ENCODE assay signal across 8 mouse cellular contexts in the genomic region with DNA sequence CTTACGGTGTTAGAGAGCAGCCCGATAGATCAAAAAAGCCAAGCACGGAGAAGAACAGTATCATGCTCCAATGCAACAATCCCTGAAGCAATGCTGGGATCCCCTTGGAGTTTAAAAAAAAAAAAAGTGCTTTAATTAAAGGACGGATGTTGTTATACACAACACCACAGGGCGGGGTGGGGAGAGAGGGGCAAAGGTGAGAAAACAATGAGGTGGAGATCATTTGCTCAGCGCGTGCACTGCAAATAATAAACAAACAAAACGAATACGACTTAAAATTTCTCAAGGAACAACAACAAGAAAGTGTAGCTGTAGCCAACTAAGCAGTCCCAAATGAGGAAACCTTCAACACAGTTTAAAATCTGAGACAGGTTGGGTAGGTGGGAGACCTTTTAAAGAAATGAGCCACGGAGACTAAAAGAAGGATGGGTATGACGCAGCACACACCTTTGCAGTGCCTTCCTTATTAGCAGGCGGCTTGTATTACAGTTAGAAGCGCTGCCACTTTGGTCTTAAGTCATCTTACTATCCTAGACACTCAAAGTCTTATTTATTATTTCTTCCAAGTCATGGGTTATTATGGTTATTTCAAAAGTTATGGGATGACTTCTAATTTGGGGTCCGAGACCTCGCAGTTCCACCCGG. TPM values are rescaled to one million over a fixed set of nuclear protein-coding genes. Genes with fewer than 3 reads are reported as not detected.
A peak's percentile ranks its signal among the peaks of the same experiment; 100 is the strongest.
DNase-seq lines count a peak whose midpoint lies in the region; ATAC-seq and TF ChIP-seq lines count a peak whose summit lies in the region.

No protein-coding gene starts in this region.

- DNase-seq in heart, embryonic 10.5 days (ENCODE audit: low spot score), result no peak
- no peak for DNase-seq in heart, postnatal 14 days
- no peak for DNase-seq in MEL (ENCODE audit: low read depth, low spot score)
- no peak for DNase-seq in heart, postnatal 0 days (ENCODE audit: low spot score)
- peak in 1 of 3 experiments; percentile 10 for DNase-seq in liver, embryonic 14.5 days (ENCODE audit: low read depth in 3 of 3, low spot score in 3 of 3)
- DNase-seq in spleen, postnatal 14 days (ENCODE audit: low spot score in 2 of 2), result no peak
- no peak for DNase-seq in left cerebral cortex, postnatal 10 days (ENCODE audit: extremely low spot score in 1 of 2, low spot score in 2 of 2)

- WGBS in heart, embryonic 10.5 days, result 9% methylated on average over 16 of the region's 16 CpGs
- WGBS in heart, postnatal 0 days, result 9% methylated on average over 16 of the region's 16 CpGs
- 13% methylated on average over 16 of the region's 16 CpGs for WGBS in liver, embryonic 14.5 days (ENCODE audit: insufficient replicate concordance)

- H3K9ac ChIP-seq in MEL (ENCODE audit: control insufficient read depth, low read depth, low read length, poor library complexity, severe bottlenecking), result peak overlapping the region; percentile 88
- peak overlapping the region; percentile 67 for H3K9ac ChIP-seq in heart, postnatal 0 days (replicated peaks; ENCODE audit: low read depth, low read length)
- peak overlapping the region; percentile 78 for H3K9ac ChIP-seq in liver, embryonic 14.5 days (replicated peaks)

- 0 out of 4 replicates have a peak, but pooled peaks of 1 of the 2 experiments have one; percentile 11 for TF ChIP-seq EP300 in MEL (IDR thresholded peaks at IDR 0.05; ENCODE audit: low read depth in 1 of 2, low read length in 2 of 2)
- no peak for TF ChIP-seq EP300 in heart, postnatal 0 days (IDR thresholded peaks at IDR 0.05; ENCODE audit: low read depth)
- TF ChIP-seq EP300 in liver, embryonic 14.5 days (IDR thresholded peaks at IDR 0.05; ENCODE audit: low read depth), result no peak

- H3K27me3 ChIP-seq in heart, embryonic 10.5 days (ENCODE audit: insufficient read depth, poor library complexity, severe bottlenecking), result no peaks in the 10 kb centered on the region
- H3K27me3 ChIP-seq in MEL (ENCODE audit: control insufficient read depth in 1 of 2, insufficient read depth in 2 of 2, low read length in 2 of 2), result no peaks in the 10 kb centered on the region
- H3K27me3 ChIP-seq in heart, postnatal 0 days (ENCODE audit: control insufficient read depth, insufficient read depth, low read length), result no peaks in the 10 kb centered on the region
- no peaks in the 10 kb centered on the region for H3K27me3 ChIP-seq in liver, embryonic 14.5 days (ENCODE audit: control insufficient read depth, insufficient read depth, low read length)

- no peak for TF ChIP-seq CTCF in MEL (IDR thresholded peaks at IDR 0.05 in 2 of 3, conservative IDR thresholded peaks at IDR 0.05 in 1 of 3; ENCODE audit: control insufficient read depth in 1 of 3, insufficient read depth in 1 of 3, low read depth in 2 of 3, low read length in 3 of 3, poor library complexity in 1 of 3, severe bottlenecking in 1 of 3)
- no peak for TF ChIP-seq CTCF in heart, postnatal 0 days (IDR thresholded peaks at IDR 0.05; ENCODE audit: low read depth)
- TF ChIP-seq CTCF in liver, embryonic 14.5 days (IDR thresholded peaks at IDR 0.05; ENCODE audit: low read depth), result no peak

- peaks cover 28% of the 10 kb centered on the region for H3K79me2 ChIP-seq in MEL (ENCODE audit: control insufficient read depth, insufficient read depth, low read length, poor library complexity)

- peak overlapping the region; percentile 83 for H3K4me2 ChIP-seq in heart, postnatal 0 days (ENCODE audit: low read depth, low read length)
- peak overlapping the region; percentile 88 for H3K4me2 ChIP-seq in liver, embryonic 14.5 days (ENCODE audit: low read depth)

- TF ChIP-seq RAD21 in MEL (IDR thresholded peaks at IDR 0.05; ENCODE audit: low read depth, low read length), result no peak

- no peak for TF ChIP-seq POLR2A in MEL (IDR thresholded peaks at IDR 0.05; ENCODE audit: control insufficient read depth in 1 of 2, insufficient read depth in 1 of 2, low read depth in 1 of 2, low read length in 2 of 2, poor library complexity in 1 of 2)

- H3K4me3 ChIP-seq in heart, embryonic 10.5 days, result peak overlapping the region; percentile 98
- H3K4me3 ChIP-seq in MEL (ENCODE audit: control insufficient read depth in 1 of 2, insufficient read depth in 1 of 2, low read depth in 2 of 2, low read length in 2 of 2), result peak overlapping the region; percentile 91 to 97
- H3K4me3 ChIP-seq in heart, postnatal 0 days (ENCODE audit: low read depth, low read length), result peak overlapping the region; percentile 78
- peak overlapping the region; percentile 80 to 97 for H3K4me3 ChIP-seq in liver, embryonic 14.5 days (ENCODE audit: insufficient read depth in 1 of 2, low read depth in 2 of 2, low read length in 2 of 2)

- H3K27ac ChIP-seq in heart, embryonic 10.5 days, result peak overlapping the region; percentile 95
- H3K27ac ChIP-seq in MEL (ENCODE audit: control insufficient read depth, low read depth, low read length), result peak overlapping the region; percentile 36
- peak overlapping the region; percentile 87 for H3K27ac ChIP-seq in heart, postnatal 0 days (ENCODE audit: low read depth)
- peak overlapping the region; percentile 59 for H3K27ac ChIP-seq in liver, embryonic 14.5 days

- intact Hi-C loops in heart, postnatal 14 days (cut with DNase I), result loop anchor here (1.0 kb wide), 1 partner anchor 26 kb away; a partner anchor contains a TSS
- intact Hi-C loops in left cerebral cortex, postnatal 10 days (cut with DNase I), result no loop called here

- H3K4me1 ChIP-seq in heart, embryonic 10.5 days, result peaks cover 17% of the 10 kb centered on the region
- H3K4me1 ChIP-seq in MEL (ENCODE audit: control insufficient read depth in 1 of 2, insufficient read depth in 2 of 2, low read length in 2 of 2), result peaks cover 4% of the 10 kb centered on the region in 2 experiments; a peak in 3 of 4 replicates
- peaks cover 12% of the 10 kb centered on the region for H3K4me1 ChIP-seq in heart, postnatal 0 days (ENCODE audit: control insufficient read depth, insufficient read depth)
- peaks cover 3 to 6% of the 10 kb centered on the region in 2 experiments; a peak in 3 of 4 replicates for H3K4me1 ChIP-seq in liver, embryonic 14.5 days (replicated peaks; ENCODE audit: control insufficient read depth in 2 of 2, insufficient read depth in 2 of 2, low read length in 1 of 2)

- no peak for ATAC-seq in heart, postnatal 0 days (ENCODE audit: insufficient read depth, low read depth)
- ATAC-seq in liver, embryonic 14.5 days (ENCODE audit: insufficient read depth), result peak; percentile 64
- no peak for ATAC-seq in monocyte, adult 5-6 weeks (replicated peaks; ENCODE audit: insufficient number of reproducible peaks, low FRiP score, low TSS enrichment, poor library complexity, severe bottlenecking)

- peaks cover 36% of the 10 kb centered on the region for H3K36me3 ChIP-seq in heart, embryonic 10.5 days
- peaks cover 9 to 14% of the 10 kb centered on the region in 2 experiments for H3K36me3 ChIP-seq in MEL (ENCODE audit: control insufficient read depth in 1 of 2, insufficient read depth in 2 of 2, low read length in 2 of 2)
- H3K36me3 ChIP-seq in heart, postnatal 0 days (replicated peaks; ENCODE audit: control insufficient read depth, insufficient read depth, low read length), result peaks cover 16% of the 10 kb centered on the region
- peaks cover 7% of the 10 kb centered on the region for H3K36me3 ChIP-seq in liver, embryonic 14.5 days (replicated peaks; ENCODE audit: control insufficient read depth, insufficient read depth, low read depth)

- no peaks in the 10 kb centered on the region for H3K9me3 ChIP-seq in heart, embryonic 10.5 days
- no peaks in the 10 kb centered on the region for H3K9me3 ChIP-seq in MEL (replicated peaks; ENCODE audit: insufficient read depth, low read length)
- no peaks in the 10 kb centered on the region for H3K9me3 ChIP-seq in heart, postnatal 0 days (replicated peaks; ENCODE audit: control insufficient read depth, low read length)
- H3K9me3 ChIP-seq in liver, embryonic 14.5 days (ENCODE audit: control insufficient read depth, low read length), result no peaks in the 10 kb centered on the region

RNA-seq across cellular contexts. Expression of a gene that starts 0.6 kb away (rescaled TPM):
- polyA plus RNA-seq in heart, embryonic 10.5 days (2016; fragmentation: Nextera tagmentation; extraction: Ambion mirVana), result 21.7 and 22.6 TPM in 2 replicates
- 10 to 100 TPM; 13.8 to 15.9 TPM for total RNA-seq in heart, postnatal 14 days (2021)
- total RNA-seq in MEL (2012; rRNA removed), result 23.0 and 27.8 TPM in 2 replicates
- polyA plus RNA-seq in MEL (2012; ENCODE audit: insufficient read depth in 1 of 2, insufficient read length in 2 of 2, low read depth in 1 of 2, low replicate concordance in 2 of 2, missing spikeins in 1 of 2), result 100 to 1,000 TPM in 1 of 2 experiments, 10 to 100 TPM in 1; 19.7 to 531 TPM
- total RNA-seq in heart, postnatal 0 days (2014; rRNA removed; ENCODE audit: low replicate concordance), result 4.2 and 11.6 TPM in 2 replicates
- 15.9 and 19.2 TPM in 2 replicates for polyA plus RNA-seq in heart, postnatal 0 days (2015; fragmentation: Nextera tagmentation; extraction: Ambion mirVana)
- 5.9 and 7.9 TPM in 2 replicates for polyA plus RNA-seq in liver, embryonic 14.5 days (2012; rRNA removed)
- 9.6 and 9.7 TPM in 2 replicates for polyA plus RNA-seq in liver, embryonic 14.5 days (2014; fragmentation: Nextera tagmentation; extraction: Ambion mirVana)
- 32.8 to 44.4 TPM (median 35.9 TPM) in 3 replicates for total RNA-seq in monocyte, adult 5-6 weeks (2017)
- 10 to 100 TPM; 23.0 to 26.1 TPM for total RNA-seq in left cerebral cortex, postnatal 10 days (2021)

RNA-seq across cellular contexts. Expression of a gene that starts 0.7 kb away (rescaled TPM):
- 21.7 and 26.6 TPM in 2 replicates for polyA plus RNA-seq in heart, embryonic 10.5 days (2016; fragmentation: Nextera tagmentation; extraction: Ambion mirVana)
- 10 to 100 TPM; 17.3 to 17.9 TPM for total RNA-seq in heart, postnatal 14 days (2021)
- 29.8 and 32.9 TPM in 2 replicates for total RNA-seq in MEL (2012; rRNA removed)
- polyA plus RNA-seq in MEL (2012; ENCODE audit: insufficient read depth in 1 of 2, insufficient read length in 2 of 2, low read depth in 1 of 2, low replicate concordance in 2 of 2, missing spikeins in 1 of 2), result 10 to 100 TPM in 1 of 2 experiments, not detected in 1; 14.1 TPM
- 8.2 and 13.1 TPM in 2 replicates for total RNA-seq in heart, postnatal 0 days (2014; rRNA removed; ENCODE audit: low replicate concordance)
- polyA plus RNA-seq in heart, postnatal 0 days (2015; fragmentation: Nextera tagmentation; extraction: Ambion mirVana), result 15.4 and 15.8 TPM in 2 replicates
- 2.2 and 2.9 TPM in 2 replicates for polyA plus RNA-seq in liver, embryonic 14.5 days (2012; rRNA removed)
- polyA plus RNA-seq in liver, embryonic 14.5 days (2014; fragmentation: Nextera tagmentation; extraction: Ambion mirVana), result 4.8 and 4.9 TPM in 2 replicates
- total RNA-seq in monocyte, adult 5-6 weeks (2017), result 13.8 to 17.9 TPM (median 14.6 TPM) in 3 replicates
- 1 to 10 TPM; 8.3 to 8.9 TPM for total RNA-seq in left cerebral cortex, postnatal 10 days (2021)

RNA-seq across cellular contexts. Expression of a gene that starts 26.3 kb away (rescaled TPM):
- polyA plus RNA-seq in heart, embryonic 10.5 days (2016; fragmentation: Nextera tagmentation; extraction: Ambion mirVana), result 0.04 TPM in 2 replicates
- not detected for total RNA-seq in heart, postnatal 14 days (2021)
- 0.81 and 1.5 TPM in 2 replicates for total RNA-seq in MEL (2012; rRNA removed)
- 1 to 10 TPM in 1 of 2 experiments, not detected in 1; 1.7 TPM for polyA plus RNA-seq in MEL (2012; ENCODE audit: insufficient read depth in 1 of 2, insufficient read length in 2 of 2, low read depth in 1 of 2, low replicate concordance in 2 of 2, missing spikeins in 1 of 2)
- 1.4 TPM in 1 of 2 replicates, not detected in the other for total RNA-seq in heart, postnatal 0 days (2014; rRNA removed; ENCODE audit: low replicate concordance)
- polyA plus RNA-seq in heart, postnatal 0 days (2015; fragmentation: Nextera tagmentation; extraction: Ambion mirVana), result 0.01 TPM in 1 of 2 replicates, not detected in the other
- polyA plus RNA-seq in liver, embryonic 14.5 days (2012; rRNA removed), result 0.03 and 0.06 TPM in 2 replicates
- polyA plus RNA-seq in liver, embryonic 14.5 days (2014; fragmentation: Nextera tagmentation; extraction: Ambion mirVana), result 0.06 TPM in 1 of 2 replicates, not detected in the other
- total RNA-seq in monocyte, adult 5-6 weeks (2017), result not detected in 3 replicates
- total RNA-seq in left cerebral cortex, postnatal 10 days (2021), result 1 to 10 TPM; 3.3 TPM

RNA-seq across cellular contexts. Expression of a gene that starts 26.8 kb away (rescaled TPM):
- 1.7 and 1.8 TPM in 2 replicates for polyA plus RNA-seq in heart, embryonic 10.5 days (2016; fragmentation: Nextera tagmentation; extraction: Ambion mirVana)
- total RNA-seq in heart, postnatal 14 days (2021), result 1 to 10 TPM; 1.3 to 1.4 TPM
- 0.23 and 0.35 TPM in 2 replicates for total RNA-seq in MEL (2012; rRNA removed)
- under 1 TPM in 1 of 2 experiments, not detected in 1; 0.99 TPM for polyA plus RNA-seq in MEL (2012; ENCODE audit: insufficient read depth in 1 of 2, insufficient read length in 2 of 2, low read depth in 1 of 2, low replicate concordance in 2 of 2, missing spikeins in 1 of 2)
- not detected in 2 replicates for total RNA-seq in heart, postnatal 0 days (2014; rRNA removed; ENCODE audit: low replicate concordance)
- polyA plus RNA-seq in heart, postnatal 0 days (2015; fragmentation: Nextera tagmentation; extraction: Ambion mirVana), result 1.7 and 2.3 TPM in 2 replicates
- 1.2 and 1.6 TPM in 2 replicates for polyA plus RNA-seq in liver, embryonic 14.5 days (2012; rRNA removed)
- polyA plus RNA-seq in liver, embryonic 14.5 days (2014; fragmentation: Nextera tagmentation; extraction: Ambion mirVana), result 0.88 and 1.5 TPM in 2 replicates
- total RNA-seq in monocyte, adult 5-6 weeks (2017), result 1.3 to 4.1 TPM in 2 of 3 replicates, not detected in the other
- total RNA-seq in left cerebral cortex, postnatal 10 days (2021), result under 1 TPM; 0.43 to 0.51 TPM

Comparison
In these comparisons a context has a peak if more than half of its experiments do, and no peak if none do; other contexts are left out.
1. H3K27ac ChIP-seq: peak in every context shown above with its lines; median percentile 95 in heart, embryonic 10.5 days; 87 in heart, postnatal 0 days; 59 in liver, embryonic 14.5 days; 36 in MEL.